Comparison of ENCODE assay signal across 8 mouse cellular contexts in genomic region chr10:77622055-77622988, GRCm38 (mm10). TPM values are rescaled to one million over a fixed set of nuclear protein-coding genes. Genes with fewer than 3 reads are reported as not detected.
A peak's percentile ranks its signal among the peaks of the same experiment; 100 is the strongest.
DNase-seq lines count a peak whose midpoint lies in the region; ATAC-seq and TF ChIP-seq lines count a peak whose summit lies in the region.

Ube2g2 (plus strand) TSS chr10:77622275.

- DNase-seq in A20 (ENCODE audit: low read depth, low spot score), result peak; percentile 95
- peak; percentile 94 for DNase-seq in embryonic facial prominence, embryonic 14.5 days (ENCODE audit: low spot score)
- peak; percentile 91 for DNase-seq in heart, adult 8-10 months (ENCODE audit: low spot score)
- DNase-seq in kidney, adult 9 months, result peak; percentile 91
- DNase-seq in midbrain, postnatal 0 days (ENCODE audit: low spot score), result peak; percentile 91
- DNase-seq in spleen, postnatal 10 days (ENCODE audit: low spot score in 2 of 2), result peak; percentile 90 to 95

- H3K4me1 ChIP-seq in bone marrow, adult 2 months (ENCODE audit: control insufficient read depth, insufficient read depth, low read length), result peaks cover 8% of the 10 kb centered on the region
- peaks cover 17% of the 10 kb centered on the region for H3K4me1 ChIP-seq in embryonic facial prominence, embryonic 14.5 days (ENCODE audit: control insufficient read depth, insufficient read depth, low read length)
- peaks cover 35% of the 10 kb centered on the region for H3K4me1 ChIP-seq in limb, embryonic 15.5 days
- 0 out of 2 replicates have a peak, but pooled peaks cover 4% of the 10 kb centered on the region for H3K4me1 ChIP-seq in midbrain, postnatal 0 days (ENCODE audit: insufficient read depth, low read length)

- no peaks in the 10 kb centered on the region for H3K9me3 ChIP-seq in embryonic facial prominence, embryonic 14.5 days (ENCODE audit: control insufficient read depth, low read length)
- no peaks in the 10 kb centered on the region for H3K9me3 ChIP-seq in limb, embryonic 15.5 days
- no peaks in the 10 kb centered on the region for H3K9me3 ChIP-seq in midbrain, postnatal 0 days (ENCODE audit: low read length)

- no peak; the same call in 1 of the 2 replicates for TF ChIP-seq POLR2A in bone marrow, adult 2 months (IDR thresholded peaks at IDR 0.05; ENCODE audit: borderline replicate concordance, control insufficient read depth, low read depth, low read length)

- H3K4me2 ChIP-seq in embryonic facial prominence, embryonic 14.5 days (ENCODE audit: low read depth, low read length), result peak within 1 kb of the TSS; percentile 84
- peak within 1 kb of the TSS; percentile 47 for H3K4me2 ChIP-seq in limb, embryonic 15.5 days
- H3K4me2 ChIP-seq in midbrain, postnatal 0 days (ENCODE audit: low read depth, low read length, poor library complexity, severe bottlenecking), result peak within 1 kb of the TSS; percentile 73

- H3K27me3 ChIP-seq in embryonic facial prominence, embryonic 14.5 days (replicated peaks; ENCODE audit: control insufficient read depth, insufficient read depth, low read length), result no peaks in the 10 kb centered on the region
- no peaks in the 10 kb centered on the region for H3K27me3 ChIP-seq in limb, embryonic 15.5 days
- H3K27me3 ChIP-seq in midbrain, postnatal 0 days (ENCODE audit: insufficient read depth, low read length), result no peaks in the 10 kb centered on the region

- H3K36me3 ChIP-seq in embryonic facial prominence, embryonic 14.5 days (ENCODE audit: control insufficient read depth, insufficient read depth, low read length), result peaks cover 9% of the 10 kb centered on the region
- peaks cover 18% of the 10 kb centered on the region for H3K36me3 ChIP-seq in limb, embryonic 15.5 days
- peaks cover 19% of the 10 kb centered on the region; the same call in 1 of the 2 replicates for H3K36me3 ChIP-seq in midbrain, postnatal 0 days (ENCODE audit: insufficient read depth, low read length)

- no peak for TF ChIP-seq CTCF in bone marrow, adult 2 months (IDR thresholded peaks at IDR 0.05; ENCODE audit: control insufficient read depth, insufficient read depth, low read length)
- TF ChIP-seq CTCF in midbrain, postnatal 0 days (IDR thresholded peaks at IDR 0.05), result no peak

- peak within 1 kb of the TSS; percentile 93 for H3K27ac ChIP-seq in bone marrow, adult 2 months (ENCODE audit: control insufficient read depth, insufficient read depth, low read depth, low read length, poor library complexity)
- H3K27ac ChIP-seq in embryonic facial prominence, embryonic 14.5 days (replicated peaks; ENCODE audit: low read depth, low read length), result peak within 1 kb of the TSS; percentile 92
- peak within 1 kb of the TSS; percentile 94 for H3K27ac ChIP-seq in limb, embryonic 15.5 days
- peak within 1 kb of the TSS; percentile 87 for H3K27ac ChIP-seq in midbrain, postnatal 0 days (ENCODE audit: low read depth, low read length)

- peak within 1 kb of the TSS; percentile 96 for H3K9ac ChIP-seq in embryonic facial prominence, embryonic 14.5 days (ENCODE audit: low read depth, low read length)
- peak within 1 kb of the TSS; percentile 98 for H3K9ac ChIP-seq in limb, embryonic 15.5 days
- peak within 1 kb of the TSS; percentile 96 for H3K9ac ChIP-seq in midbrain, postnatal 0 days (replicated peaks; ENCODE audit: low read length, poor library complexity, severe bottlenecking)

- ATAC-seq in embryonic facial prominence, embryonic 14.5 days (ENCODE audit: low read depth), result peak; percentile 95
- ATAC-seq in limb, embryonic 15.5 days (ENCODE audit: insufficient number of reproducible peaks, low FRiP score, low TSS enrichment, low read depth), result peak; percentile 87
- ATAC-seq in midbrain, postnatal 0 days (ENCODE audit: low FRiP score), result peak; percentile 93

- WGBS in bone marrow, adult 2 months, result under 1% methylated on average over 96 of the region's 96 CpGs
- under 1% methylated on average over 52 of the region's 96 CpGs for WGBS in embryonic facial prominence, embryonic 14.5 days
- under 1% methylated on average over 96 of the region's 96 CpGs for WGBS in limb, embryonic 15.5 days
- under 1% methylated on average over 87 of the region's 96 CpGs for WGBS in midbrain, postnatal 0 days

- H3K4me3 ChIP-seq in bone marrow, adult 2 months (replicated peaks; ENCODE audit: control insufficient read depth, low read depth, low read length), result peak within 1 kb of the TSS; percentile 94
- peak within 1 kb of the TSS; percentile 98 for H3K4me3 ChIP-seq in embryonic facial prominence, embryonic 14.5 days (ENCODE audit: low read depth, low read length)
- H3K4me3 ChIP-seq in limb, embryonic 15.5 days, result peak within 1 kb of the TSS; percentile 97
- peak within 1 kb of the TSS; percentile 97 for H3K4me3 ChIP-seq in midbrain, postnatal 0 days (ENCODE audit: low read depth, low read length)

RNA-seq across cellular contexts. Expression of gene Ube2g2, which starts in this region (rescaled TPM):
- 21.5 and 35.5 TPM in 2 replicates for polyA plus RNA-seq in bone marrow, adult 2 months (2011; ENCODE audit: insufficient read depth, insufficient read length, low replicate concordance, missing spikeins)
- 66.1 and 69.5 TPM in 2 replicates for polyA plus RNA-seq in embryonic facial prominence, embryonic 14.5 days (2014; fragmentation: Nextera tagmentation; extraction: Ambion mirVana)
- total RNA-seq in heart, adult 8-10 months (2022), result 10 to 100 TPM; 78.9 to 82.9 (median 81.2) TPM
- polyA plus RNA-seq in limb, embryonic 15.5 days (2015; fragmentation: Nextera tagmentation; extraction: Ambion mirVana), result 99.8 and 127 TPM in 2 replicates
- total RNA-seq in midbrain, postnatal 0 days (2014; rRNA removed), result 39.3 and 41.8 TPM in 2 replicates
- 67.2 and 70.6 TPM in 2 replicates for polyA plus RNA-seq in midbrain, postnatal 0 days (2015; fragmentation: Nextera tagmentation; extraction: Ambion mirVana)

Comparison
In these comparisons a context has a peak if more than half of its experiments do, and no peak if none do; other contexts are left out.
1. Peak in every context shown above with its lines: DNase-seq, ATAC-seq, H3K4me3 ChIP-seq and H3K27ac ChIP-seq.